Mouse (Mus musculus) E14TG2a.4 (cell line): ENCODE measurements around the gene Sept9.
A peak's percentile ranks its signal among the peaks of the same experiment; 100 is the strongest.

ENCODE experiments used
- H3K27me3 ChIP-seq: 2 replicates; pipeline ENCODE4 v1.6.1; 2014; ENCODE audit warnings: low read length, control low read depth; ENCODE audit not compliant: insufficient read depth
- H3K36me3 ChIP-seq: 2 replicates; pipeline ENCODE4 v1.6.1; 2014; ENCODE audit warnings: low read length, control low read depth; ENCODE audit not compliant: insufficient read depth
- H3K4me1 ChIP-seq: replicated peaks from 2 replicates; pipeline ENCODE4 v1.6.1; 2014; ENCODE audit warnings: low read depth, low read length, control low read depth
- H3K4me3 ChIP-seq: replicated peaks from 2 replicates; pipeline ENCODE4 v1.5.1; 2014; ENCODE audit warnings: mild to moderate bottlenecking, low read length
- H3K9me3 ChIP-seq: 2 replicates; pipeline ENCODE4 v1.6.1; 2014; ENCODE audit warnings: low read length, control low read depth
- CTCF ChIP-seq: conservative IDR thresholded peaks from 2 replicates; pipeline ENCODE4 v1.5.1; 2014; ENCODE audit warnings: low read length
- NANOG ChIP-seq: IDR thresholded peaks from 2 replicates; pipeline ENCODE4 v1.6.1; 2014; ENCODE audit warnings: borderline replicate concordance, low read length, mixed read lengths
- POU5F1 ChIP-seq: IDR thresholded peaks from 2 replicates; pipeline ENCODE4 v1.6.1; 2014; ENCODE audit warnings: low read length, borderline replicate concordance

Gene Sept9

GRCm38 (mm10) chr11:117408442-117409031 is 209.1 kb downstream of the Sept9 start:
- H3K27me3 ChIP-seq, result peaks cover 39% of the 10 kb centered on the region
- TF ChIP-seq CTCF, result no peak
- peaks cover 85% of the 10 kb centered on the region for H3K4me1 ChIP-seq
- H3K36me3 ChIP-seq, result peaks cover 5% of the 10 kb centered on the region
- H3K9me3 ChIP-seq, result peaks cover 5% of the 10 kb centered on the region; the same call in 1 of the 2 replicates
- peak overlapping the region; percentile 5 for H3K4me3 ChIP-seq

- Histone ChIP-seq H3K9me3 (no peaks in the 10 kb centered on the region), H3K4me1 (peaks cover 85% of the 10 kb centered on the region), H3K4me3 (0 out of 2 replicates have a peak overlapping the region, but pooled peaks have one; percentile 5), H3K27me3 (peaks cover 33% of the 10 kb centered on the region), H3K36me3 (peaks cover 5% of the 10 kb centered on the region)
- TF ChIP-seq CTCF (no peak), NANOG (no peak), POU5F1 (no peak)
Measured at GRCm38 (mm10) chr11:117409331-117409730, 209.9 kb downstream of the Sept9 start.

- Histone ChIP-seq H3K4me3 (no peak overlapping the region), H3K36me3 (peaks cover 5% of the 10 kb centered on the region), H3K27me3 (peaks cover 26% of the 10 kb centered on the region), H3K9me3 (no peaks in the 10 kb centered on the region), H3K4me1 (peaks cover 84% of the 10 kb centered on the region)
- TF ChIP-seq CTCF (no peak), POU5F1 (no peak), NANOG (no peak)
Measured at GRCm38 (mm10) chr11:117410059-117410458, 210.6 kb downstream of the Sept9 start.

GRCm38 (mm10) chr11:117411663-117412062 is 212.2 kb downstream of the Sept9 start:
- H3K9me3 ChIP-seq, result no peaks in the 10 kb centered on the region
- peaks cover 5% of the 10 kb centered on the region for H3K36me3 ChIP-seq
- peaks cover 92% of the 10 kb centered on the region for H3K4me1 ChIP-seq
- H3K27me3 ChIP-seq, result peaks cover 13% of the 10 kb centered on the region
- H3K4me3 ChIP-seq, result peak overlapping the region; percentile 60
- TF ChIP-seq CTCF (no peak), NANOG (no peak), POU5F1 (no peak)
